Mouse (Mus musculus) megakaryocyte, embryonic 14.5 days (primary cell): ENCODE data around the gene Slc24a4. TPM values are rescaled to one million over a fixed set of nuclear protein-coding genes. Genes with fewer than 3 reads are reported as not detected.
A peak's percentile ranks its signal among the peaks of the same experiment; 100 is the strongest.
"Not testable (repeated sequence)": the region's sequence is repeated elsewhere in the genome, so short reads cannot be mapped to it uniquely, and the experiment has no call there.

Experiments used
- H3K27me3 ChIP-seq: replicated peaks from 2 replicates; pipeline ENCODE3; 2012; ENCODE audit warnings: inconsistent platforms
- H3K36me3 ChIP-seq: replicated peaks from 2 replicates; pipeline ENCODE3; 2012; ENCODE audit warnings: low read length, inconsistent platforms, mixed read lengths
- H3K4me1 ChIP-seq: 2 replicates; pipeline ENCODE4 v1.6.1; 2012; ENCODE audit warnings: inconsistent platforms
- H3K4me3 ChIP-seq: replicated peaks from 2 replicates; pipeline ENCODE3; 2012; ENCODE audit warnings: moderate library complexity, mild to moderate bottlenecking, inconsistent platforms
- H3K9me3 ChIP-seq: 2 replicates; pipeline ENCODE4 v1.6.1; 2012; ENCODE audit warnings: inconsistent platforms
- FLI1 ChIP-seq: IDR thresholded peaks from 2 replicates; pipeline ENCODE4 v1.6.1; 2012; ENCODE audit warnings: low read length, inconsistent platforms, mixed read lengths
- GATA1 ChIP-seq: IDR thresholded peaks from 3 replicates; pipeline ENCODE4 v1.6.1; 2012; ENCODE audit warnings: mixed read lengths, low read length, inconsistent platforms, borderline replicate concordance
- polyA plus RNA-seq: library from polyadenylated mRNA; stranded (reverse); fragments of >175 nt; gene quantifications from 2 replicates; pipeline ENCODE4 v1.2.3, GENCODE M21; 2012; ENCODE audit warnings: low replicate concordance; ENCODE audit not compliant: insufficient read depth

The Slc24a4 gene
- polyA plus RNA-seq, 1 experiment: 0.04 TPM

GRCm38 (mm10) chr12:102258522-102259112 lies 130.1 kb downstream of the Slc24a4 start:
- Histone ChIP-seq H3K9me3 (no peaks in the 10 kb centered on the region), H3K4me1 (peaks cover 100% of the 10 kb centered on the region), H3K4me3 (no peak overlapping the region), H3K27me3 (peaks cover 5% of the 10 kb centered on the region), H3K36me3 (peaks cover 4% of the 10 kb centered on the region)
- TF ChIP-seq GATA1: no peak

DNA sequence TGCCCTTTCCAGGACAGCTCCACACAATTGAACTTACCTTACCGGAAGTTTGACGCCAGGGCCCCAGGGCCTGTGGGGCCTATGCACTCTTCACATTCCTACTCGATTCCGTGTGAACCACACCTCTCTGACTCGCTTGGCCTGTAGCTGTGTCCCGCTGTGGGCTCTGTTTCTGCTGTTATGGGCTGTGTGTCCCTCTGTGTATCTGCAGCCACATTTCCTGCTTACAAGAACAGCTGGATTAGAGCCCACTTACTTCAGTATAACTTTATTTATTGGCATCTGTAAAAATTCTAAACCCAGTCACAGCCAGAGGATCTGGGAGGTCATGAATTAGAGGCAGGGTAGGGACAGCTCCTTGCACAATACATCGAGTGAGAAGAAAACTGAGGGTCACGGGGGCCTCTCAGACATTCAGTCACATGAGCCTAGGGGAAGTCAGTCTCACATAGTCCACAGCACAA lies 133.4 kb downstream of the Slc24a4 start:
- Histone ChIP-seq H3K36me3 (no peaks in the 10 kb centered on the region), H3K4me1 (peaks cover 73% of the 10 kb centered on the region), H3K27me3 (peaks cover 11% of the 10 kb centered on the region), H3K9me3 (no peaks in the 10 kb centered on the region), H3K4me3 (no peak overlapping the region)
- TF ChIP-seq FLI1 (no peak), GATA1 (no peak)

DNA sequence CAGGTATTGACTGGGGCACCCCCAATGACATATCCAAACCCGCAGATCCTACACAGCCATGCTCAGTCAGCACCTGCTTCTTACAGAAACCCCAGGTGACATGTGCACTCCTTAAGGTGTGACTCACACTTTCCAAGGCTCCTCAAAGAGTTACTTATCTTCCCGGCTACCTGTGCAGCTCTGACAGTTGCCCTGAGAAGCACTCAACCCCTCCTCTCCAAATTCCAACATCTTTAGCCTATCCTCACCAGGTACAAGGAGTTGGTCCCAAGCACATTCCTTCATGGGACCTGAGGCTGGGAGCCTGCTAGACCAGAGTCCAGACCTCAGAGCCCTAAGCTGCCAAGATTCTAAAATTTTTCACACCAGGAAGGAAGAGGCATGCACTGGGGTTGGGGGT lies 134.3 kb downstream of the Slc24a4 start:
- no peak overlapping the region for H3K4me3 ChIP-seq
- no peak for TF ChIP-seq GATA1
- TF ChIP-seq FLI1: no peak
- no peaks in the 10 kb centered on the region for H3K36me3 ChIP-seq
- H3K4me1 ChIP-seq: peaks cover 65% of the 10 kb centered on the region
- peaks cover 13% of the 10 kb centered on the region for H3K27me3 ChIP-seq
- no peaks in the 10 kb centered on the region for H3K9me3 ChIP-seq

- peaks cover 60% of the 10 kb centered on the region for H3K4me1 ChIP-seq
- TF ChIP-seq GATA1 (no peak), FLI1 (no peak)
- peaks cover 14% of the 10 kb centered on the region for H3K27me3 ChIP-seq
- H3K9me3 ChIP-seq: no peaks in the 10 kb centered on the region
- H3K36me3 ChIP-seq: no peaks in the 10 kb centered on the region
- H3K4me3 ChIP-seq: no peak overlapping the region
Measured at GRCm38 (mm10) chr12:102263249-102263648, 134.7 kb downstream of the Slc24a4 start.

DNA sequence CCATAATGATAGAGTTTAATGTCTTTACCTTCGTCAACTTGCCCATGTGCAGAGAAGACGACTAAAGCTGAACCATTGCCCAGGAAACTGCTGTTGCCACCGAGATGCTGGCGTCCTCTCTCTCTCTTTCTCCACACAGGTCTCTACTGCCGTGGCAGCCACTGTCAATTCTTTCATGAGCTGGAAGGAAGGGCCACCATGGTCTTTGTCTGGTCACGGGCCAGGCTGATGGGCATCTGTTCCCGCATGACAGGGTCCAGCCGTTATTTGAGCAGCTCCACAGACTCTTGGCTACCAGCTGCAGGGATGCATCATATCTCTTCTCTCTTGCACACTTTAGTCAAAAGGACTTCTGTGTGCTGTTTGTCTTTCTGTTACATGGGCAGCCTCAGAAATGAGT lies 137.9 kb downstream of the Slc24a4 start:
- TF ChIP-seq GATA1 (no peak), FLI1 (no peak)
- Histone ChIP-seq H3K9me3 (no peaks in the 10 kb centered on the region), H3K4me1 (peaks cover 40% of the 10 kb centered on the region)

GRCm38 (mm10) chr12:102269144-102269543 lies 140.6 kb downstream of the Slc24a4 start:
- H3K36me3 ChIP-seq: no peaks in the 10 kb centered on the region
- no peaks in the 10 kb centered on the region for H3K9me3 ChIP-seq
- H3K4me3 ChIP-seq: no peak overlapping the region
- TF ChIP-seq GATA1 (no peak), FLI1 (no peak)
- H3K4me1 ChIP-seq: peaks cover 20% of the 10 kb centered on the region
- H3K27me3 ChIP-seq: peaks cover 22% of the 10 kb centered on the region

More for the DNA sequence above, 137.9 kb downstream of the Slc24a4 start:
- Histone ChIP-seq H3K4me3 (no peak overlapping the region), H3K27me3 (peaks cover 22% of the 10 kb centered on the region), H3K36me3 (no peaks in the 10 kb centered on the region)

DNA sequence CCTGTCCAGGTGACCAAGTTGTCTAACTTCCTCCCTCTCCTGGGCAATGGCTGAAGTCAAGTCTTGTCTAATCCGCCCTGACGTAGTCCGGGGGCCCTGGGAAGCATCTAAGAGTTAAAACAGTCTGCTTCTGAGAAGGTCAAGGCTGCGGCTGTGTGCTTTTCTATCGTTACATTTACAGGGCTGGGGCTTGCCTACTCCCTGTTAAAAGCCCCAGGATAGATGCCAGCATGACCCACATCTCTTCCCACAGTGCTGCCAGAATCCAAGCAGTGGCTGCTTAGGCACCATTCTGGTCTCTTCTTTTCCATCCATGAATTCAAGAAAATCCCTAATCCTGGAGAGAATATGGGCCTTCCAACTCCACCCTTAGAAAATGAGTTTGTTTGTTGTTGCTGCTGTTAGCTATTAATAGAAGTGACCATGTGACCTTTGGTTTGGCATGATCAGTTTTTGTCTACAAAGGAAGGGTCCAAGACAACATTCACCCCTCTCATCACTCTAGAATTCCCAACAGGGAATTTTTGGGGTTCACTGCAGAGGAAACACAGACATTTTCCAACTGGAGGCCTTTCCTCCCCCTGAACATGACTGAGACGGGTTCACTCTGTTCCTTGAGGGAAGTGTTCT lies 142.4 kb downstream of the Slc24a4 start:
- H3K9me3 ChIP-seq: no peaks in the 10 kb centered on the region
- peaks cover 22% of the 10 kb centered on the region for H3K4me1 ChIP-seq
- TF ChIP-seq GATA1: no peak
- TF ChIP-seq FLI1: no peak
- H3K27me3 ChIP-seq: peaks cover 19% of the 10 kb centered on the region
- no peaks in the 10 kb centered on the region for H3K36me3 ChIP-seq
- H3K4me3 ChIP-seq: no peak overlapping the region

DNA sequence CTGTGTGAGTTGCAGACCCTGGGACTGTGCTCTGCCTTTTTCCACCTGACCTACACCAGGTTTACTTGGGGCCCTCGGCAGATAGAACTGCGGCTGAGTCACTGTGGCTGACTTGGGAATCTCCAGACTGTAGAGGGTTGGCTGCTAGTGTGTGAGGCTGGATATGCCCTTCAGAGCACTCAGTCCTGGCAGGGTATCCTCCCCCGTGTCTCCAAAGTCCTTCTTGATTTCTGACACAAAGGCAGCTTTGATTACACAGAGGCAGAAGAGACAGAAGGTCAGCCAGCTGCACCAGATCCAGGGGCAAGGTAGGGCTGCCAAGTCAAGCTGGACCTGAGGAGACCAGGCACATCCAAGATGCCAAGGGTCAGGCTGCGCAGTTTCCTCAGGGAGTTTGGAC lies 142.9 kb downstream of the Slc24a4 start:
- Histone ChIP-seq H3K36me3 (no peaks in the 10 kb centered on the region), H3K9me3 (no peaks in the 10 kb centered on the region), H3K4me1 (peaks cover 27% of the 10 kb centered on the region), H3K27me3 (peaks cover 15% of the 10 kb centered on the region), H3K4me3 (peak overlapping the region; percentile 66)
- TF ChIP-seq FLI1 (no peak), GATA1 (no peak)

GRCm38 (mm10) chr12:102275833-102276443 lies 147.4 kb downstream of the Slc24a4 start:
- Histone ChIP-seq H3K4me1 (peaks cover 27% of the 10 kb centered on the region), H3K27me3 (peaks cover 4% of the 10 kb centered on the region), H3K4me3 (no peak overlapping the region), H3K36me3 (peaks cover 10% of the 10 kb centered on the region), H3K9me3 (peaks cover 16% of the 10 kb centered on the region)
- no peak for TF ChIP-seq FLI1

DNA sequence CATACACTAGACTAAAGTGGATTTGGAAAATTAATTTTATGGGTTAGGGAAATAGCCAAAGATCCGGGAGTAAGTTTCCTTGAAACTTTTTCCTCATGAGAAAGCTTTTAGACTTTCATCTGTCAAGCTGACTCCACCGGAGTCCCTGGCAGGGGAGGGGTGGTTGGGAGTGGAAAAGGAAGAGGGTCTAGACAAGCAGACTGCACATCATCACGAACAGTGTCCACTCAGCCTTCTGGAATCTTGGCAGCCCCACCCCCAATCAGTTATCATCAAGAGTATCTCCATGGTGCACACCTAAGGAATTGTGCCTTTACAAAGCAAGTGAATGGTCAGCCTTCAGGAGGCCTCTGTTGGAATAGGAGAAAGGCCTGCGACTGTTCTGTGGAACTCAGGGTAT lies 151.8 kb downstream of the Slc24a4 start:
- H3K9me3 ChIP-seq: peaks cover 16% of the 10 kb centered on the region
- H3K4me1 ChIP-seq: peaks cover 46% of the 10 kb centered on the region
- not testable (repeated sequence) for H3K4me3 ChIP-seq, H3K27me3 ChIP-seq
- H3K36me3 ChIP-seq: peaks cover 19% of the 10 kb centered on the region
